ENCODE assay signal across 8 mouse cellular contexts in genomic region chr6:51467649-51468048, GRCm38 (mm10). TPM values are rescaled to one million over a fixed set of nuclear protein-coding genes. Genes with fewer than 3 reads are reported as not detected.
A peak's percentile ranks its signal among the peaks of the same experiment; 100 is the strongest.
DNase-seq lines count a peak whose midpoint lies in the region; ATAC-seq and TF ChIP-seq lines count a peak whose summit lies in the region.

No protein-coding gene starts in this region.

- 3% methylated on average over 2 of the region's 2 CpGs for WGBS in heart, embryonic 11.5 days (ENCODE audit: insufficient replicate concordance)
- 4% methylated on average over 2 of the region's 2 CpGs for WGBS in hindbrain, embryonic 12.5 days
- WGBS in midbrain, embryonic 12.5 days: 2% methylated on average over 2 of the region's 2 CpGs

- H3K4me2 ChIP-seq in heart, embryonic 11.5 days: peak overlapping the region; percentile 67
- H3K4me2 ChIP-seq in hindbrain, embryonic 12.5 days (replicated peaks): peak overlapping the region; percentile 59
- peak overlapping the region; percentile 62 for H3K4me2 ChIP-seq in midbrain, embryonic 12.5 days (replicated peaks)

- no peak for ATAC-seq in heart, embryonic 11.5 days (replicated peaks; ENCODE audit: insufficient number of reproducible peaks, low FRiP score, low TSS enrichment)
- ATAC-seq in hindbrain, embryonic 12.5 days (ENCODE audit: low FRiP score): no peak
- no peak for ATAC-seq in midbrain, embryonic 12.5 days (ENCODE audit: low FRiP score, low read depth)

- H3K27ac ChIP-seq in heart, embryonic 11.5 days (ENCODE audit: low read depth, low read length): no peak overlapping the region
- no peak overlapping the region for H3K27ac ChIP-seq in ES-E14 (ENCODE audit: insufficient read depth, low read depth, low read length, poor library complexity, severe bottlenecking)
- no peak overlapping the region for H3K27ac ChIP-seq in hindbrain, embryonic 12.5 days
- H3K27ac ChIP-seq in midbrain, embryonic 12.5 days (replicated peaks): no peak overlapping the region

- no peaks in the 10 kb centered on the region for H3K27me3 ChIP-seq in heart, embryonic 11.5 days (ENCODE audit: control insufficient read depth, insufficient read depth, low read length)
- H3K27me3 ChIP-seq in hindbrain, embryonic 12.5 days: no peaks in the 10 kb centered on the region
- H3K27me3 ChIP-seq in midbrain, embryonic 12.5 days: no peaks in the 10 kb centered on the region

- peaks cover 15% of the 10 kb centered on the region for H3K4me1 ChIP-seq in heart, embryonic 11.5 days (ENCODE audit: control insufficient read depth, insufficient read depth, low read length)
- no peaks in the 10 kb centered on the region; a peak in 1 of 4 replicates for H3K4me1 ChIP-seq in ES-E14 (ENCODE audit: control insufficient read depth in 2 of 2, insufficient read depth in 2 of 2, low read length in 2 of 2, poor library complexity in 1 of 2)
- H3K4me1 ChIP-seq in hindbrain, embryonic 12.5 days: peaks cover 28% of the 10 kb centered on the region
- peaks cover 34% of the 10 kb centered on the region for H3K4me1 ChIP-seq in midbrain, embryonic 12.5 days

- H3K4me3 ChIP-seq in heart, embryonic 11.5 days (ENCODE audit: low read depth, low read length): peak overlapping the region; percentile 88
- H3K4me3 ChIP-seq in ES-E14 (ENCODE audit: insufficient read depth in 1 of 2, low read depth in 1 of 2, low read length in 2 of 2, poor library complexity in 1 of 2, severe bottlenecking in 1 of 2): peak overlapping the region; percentile 66 to 77; a peak in 3 of 4 replicates
- H3K4me3 ChIP-seq in hindbrain, embryonic 12.5 days: peak overlapping the region; percentile 93
- peak overlapping the region; percentile 84 for H3K4me3 ChIP-seq in midbrain, embryonic 12.5 days

- H3K36me3 ChIP-seq in heart, embryonic 11.5 days (ENCODE audit: control insufficient read depth, insufficient read depth, low read length): peaks cover 25% of the 10 kb centered on the region
- H3K36me3 ChIP-seq in ES-E14 (ENCODE audit: control insufficient read depth, insufficient read depth, low read length, poor library complexity, severe bottlenecking): peaks cover 37% of the 10 kb centered on the region
- peaks cover 31% of the 10 kb centered on the region for H3K36me3 ChIP-seq in hindbrain, embryonic 12.5 days
- peaks cover 46% of the 10 kb centered on the region for H3K36me3 ChIP-seq in midbrain, embryonic 12.5 days

- H3K9me3 ChIP-seq in heart, embryonic 11.5 days (replicated peaks; ENCODE audit: control insufficient read depth, low read length): no peaks in the 10 kb centered on the region
- H3K9me3 ChIP-seq in ES-E14 (ENCODE audit: control insufficient read depth, insufficient read depth, low read depth, low read length): no peaks in the 10 kb centered on the region
- no peaks in the 10 kb centered on the region for H3K9me3 ChIP-seq in hindbrain, embryonic 12.5 days (replicated peaks)
- no peaks in the 10 kb centered on the region for H3K9me3 ChIP-seq in midbrain, embryonic 12.5 days

- in situ Hi-C loops in ES-E14 (cut with MboI; ENCODE audit: low sequenced_read_pairs in 2 of 2, unreplicated experiment in 2 of 2): no loop called here

- peak overlapping the region; percentile 63; the same call in 1 of the 2 replicates for H3K9ac ChIP-seq in heart, embryonic 11.5 days (ENCODE audit: low read depth, low read length)
- H3K9ac ChIP-seq in ES-E14 (ENCODE audit: insufficient read depth, low read depth, low read length, poor library complexity, severe bottlenecking): no peak overlapping the region
- H3K9ac ChIP-seq in hindbrain, embryonic 12.5 days: peak overlapping the region; percentile 60; the same call in 1 of the 2 replicates
- peak overlapping the region; percentile 62 for H3K9ac ChIP-seq in midbrain, embryonic 12.5 days (replicated peaks)

- no peak for DNase-seq in heart, adult 9 months (ENCODE audit: low spot score in 2 of 2)
- DNase-seq in ES-E14 (ENCODE audit: low read depth, low spot score): no peak
- DNase-seq in thymus, postnatal 0 days (ENCODE audit: low spot score): no peak
- DNase-seq in cerebellum, adult 8-10 months: no peak
- no peak for DNase-seq in right cerebral cortex, postnatal 25 days

TF ChIP-seq in ES-E14, 5 proteins besides CTCF, POLR2A, EP300 and RAD21:
- TF ChIP-seq CHD2 (IDR thresholded peaks at IDR 0.05; ENCODE audit: low read depth, low read length) (no peak), ZNF384 (IDR thresholded peaks at IDR 0.05; ENCODE audit: low read depth, low read length) (no peak), ZC3H11A (IDR thresholded peaks at IDR 0.05; ENCODE audit: borderline replicate concordance, low read depth, low read length) (no peak), MAFK (IDR thresholded peaks at IDR 0.05; ENCODE audit: insufficient read depth, low read depth, low read length) (no peak), HCFC1 (IDR thresholded peaks at IDR 0.05; ENCODE audit: borderline replicate concordance, insufficient read depth, low read length) (no peak)

RNA-seq across cellular contexts. Expression of gene Hnrnpa2b1, which starts 2.0 kb away (rescaled TPM):
- polyA plus RNA-seq in heart, embryonic 11.5 days (2014; fragmentation: Nextera tagmentation; extraction: Ambion mirVana): 856 and 1,080 TPM in 2 replicates
- 435 and 609 TPM in 2 replicates for total RNA-seq in ES-E14 (2012; rRNA removed)
- 2,304 and 2,598 TPM in 2 replicates for polyA plus RNA-seq in hindbrain, embryonic 12.5 days (2016; fragmentation: Nextera tagmentation; extraction: Ambion mirVana)
- polyA plus RNA-seq in midbrain, embryonic 12.5 days (2016; fragmentation: Nextera tagmentation; extraction: Ambion mirVana): 2,441 and 2,661 TPM in 2 replicates
- polyA plus RNA-seq in thymus, postnatal 0 days (2015; fragmentation: Nextera tagmentation; extraction: Ambion mirVana): 1,688 and 1,855 TPM in 2 replicates

RNA-seq across cellular contexts. Expression of gene Cbx3, which starts 2.5 kb away (rescaled TPM):
- polyA plus RNA-seq in heart, embryonic 11.5 days (2014; fragmentation: Nextera tagmentation; extraction: Ambion mirVana): 396 and 399 TPM in 2 replicates
- total RNA-seq in ES-E14 (2012; rRNA removed): 104 and 177 TPM in 2 replicates
- polyA plus RNA-seq in hindbrain, embryonic 12.5 days (2016; fragmentation: Nextera tagmentation; extraction: Ambion mirVana): 559 and 584 TPM in 2 replicates
- 615 and 674 TPM in 2 replicates for polyA plus RNA-seq in midbrain, embryonic 12.5 days (2016; fragmentation: Nextera tagmentation; extraction: Ambion mirVana)
- 674 and 686 TPM in 2 replicates for polyA plus RNA-seq in thymus, postnatal 0 days (2015; fragmentation: Nextera tagmentation; extraction: Ambion mirVana)

RNA-seq across cellular contexts. Expression of gene Nfe2l3, which starts 35.2 kb away (rescaled TPM):
- 3.4 and 4.7 TPM in 2 replicates for polyA plus RNA-seq in heart, embryonic 11.5 days (2014; fragmentation: Nextera tagmentation; extraction: Ambion mirVana)
- total RNA-seq in ES-E14 (2012; rRNA removed): 1.4 and 3.6 TPM in 2 replicates
- polyA plus RNA-seq in hindbrain, embryonic 12.5 days (2016; fragmentation: Nextera tagmentation; extraction: Ambion mirVana): 3.8 and 4.5 TPM in 2 replicates
- 5.4 and 5.9 TPM in 2 replicates for polyA plus RNA-seq in midbrain, embryonic 12.5 days (2016; fragmentation: Nextera tagmentation; extraction: Ambion mirVana)
- 15.0 and 15.6 TPM in 2 replicates for polyA plus RNA-seq in thymus, postnatal 0 days (2015; fragmentation: Nextera tagmentation; extraction: Ambion mirVana)

RNA-seq across cellular contexts. Expression of gene Snx10, which starts 56.1 kb away (rescaled TPM):
- polyA plus RNA-seq in heart, embryonic 11.5 days (2014; fragmentation: Nextera tagmentation; extraction: Ambion mirVana): 23.0 and 26.1 TPM in 2 replicates
- 20.9 and 21.2 TPM in 2 replicates for total RNA-seq in ES-E14 (2012; rRNA removed)
- 39.7 and 43.1 TPM in 2 replicates for polyA plus RNA-seq in hindbrain, embryonic 12.5 days (2016; fragmentation: Nextera tagmentation; extraction: Ambion mirVana)
- polyA plus RNA-seq in midbrain, embryonic 12.5 days (2016; fragmentation: Nextera tagmentation; extraction: Ambion mirVana): 41.9 and 51.1 TPM in 2 replicates
- 19.5 and 20.2 TPM in 2 replicates for polyA plus RNA-seq in thymus, postnatal 0 days (2015; fragmentation: Nextera tagmentation; extraction: Ambion mirVana)
